Mouse (Mus musculus) forebrain, embryonic 11.5 days (tissue): ENCODE results near the gene Lef1. TPM values are rescaled to one million over a fixed set of nuclear protein-coding genes. Genes with fewer than 3 reads are reported as not detected.
A peak's percentile ranks its signal among the peaks of the same experiment; 100 is the strongest.

Source experiments
- ATAC-seq: fragments of 200-750 bp; cut with Nextera tagmentation; replicated peaks from 2 replicates; pipeline ENCODE4 v1.8.0; 2017; ENCODE audit warnings: moderate TSS enrichment; ENCODE audit not compliant: low FRiP score
- DNase-seq: peaks from one replicate; pipeline ENCODE4 v3.0.0-alpha.2; 2017; ENCODE audit warnings: low spot score
- H3K27ac ChIP-seq: fragments of 300-500 bp; sonication (generic); 2 replicates; pipeline ENCODE4 v1.5.1; 2014; ENCODE audit warnings: low read depth, low read length
- H3K27me3 ChIP-seq: fragments of 300-500 bp; sonication (generic); 2 replicates; pipeline ENCODE4 v1.6.1; 2014; ENCODE audit warnings: mild to moderate bottlenecking, low read length, mixed read lengths; ENCODE audit not compliant: control insufficient read depth, insufficient read depth
- H3K36me3 ChIP-seq: fragments of 300-500 bp; sonication (generic); 2 replicates; pipeline ENCODE4 v1.6.1; 2014; ENCODE audit warnings: mild to moderate bottlenecking, low read length, moderate library complexity, mixed read lengths; ENCODE audit not compliant: control insufficient read depth, insufficient read depth
- H3K4me1 ChIP-seq: fragments of 300-500 bp; sonication (generic); replicated peaks from 2 replicates; pipeline ENCODE4 v1.6.1; 2014; ENCODE audit warnings: low read length, mixed read lengths; ENCODE audit not compliant: control insufficient read depth, insufficient read depth
- H3K4me2 ChIP-seq: fragments of 300-500 bp; sonication (generic); 2 replicates; pipeline ENCODE4 v1.6.1; 2014; ENCODE audit warnings: low read depth, mild to moderate bottlenecking, low read length, moderate library complexity, mixed read lengths; ENCODE audit not compliant: severe bottlenecking
- H3K4me3 ChIP-seq: fragments of 300-500 bp; sonication (generic); 2 replicates; pipeline ENCODE4 v1.5.1; 2014; ENCODE audit warnings: low read depth, low read length
- H3K9ac ChIP-seq: fragments of 300-500 bp; sonication (generic); 2 replicates; pipeline ENCODE4 v1.6.1; 2014; ENCODE audit warnings: low read length
- H3K9me3 ChIP-seq: fragments of 300-500 bp; sonication (generic); 2 replicates; pipeline ENCODE4 v1.6.1; 2016; ENCODE audit warnings: low read length, mixed read lengths; ENCODE audit not compliant: control insufficient read depth
- WGBS: fragments of 180-500 bp; shearing (Covaris S2); extraction: QIAGEN DNeasy Blood & Tissue Kit; methylation state at CpG from one replicate; pipeline ENCODE4 v1.1.7; 2014; 5-methylcytosine and 5-hydroxymethylcytosine counted together
- polyA plus RNA-seq: library from polyadenylated mRNA; unstranded; fragments of >200 nt; fragmentation: Nextera tagmentation; extraction: Ambion mirVana; gene quantifications from 2 replicates; pipeline ENCODE4 v1.2.1, GENCODE M21; 2014

Lef1 gene
- polyA plus RNA-seq, 1 experiment from 2014 or later, result 70.0 TPM

DNA sequence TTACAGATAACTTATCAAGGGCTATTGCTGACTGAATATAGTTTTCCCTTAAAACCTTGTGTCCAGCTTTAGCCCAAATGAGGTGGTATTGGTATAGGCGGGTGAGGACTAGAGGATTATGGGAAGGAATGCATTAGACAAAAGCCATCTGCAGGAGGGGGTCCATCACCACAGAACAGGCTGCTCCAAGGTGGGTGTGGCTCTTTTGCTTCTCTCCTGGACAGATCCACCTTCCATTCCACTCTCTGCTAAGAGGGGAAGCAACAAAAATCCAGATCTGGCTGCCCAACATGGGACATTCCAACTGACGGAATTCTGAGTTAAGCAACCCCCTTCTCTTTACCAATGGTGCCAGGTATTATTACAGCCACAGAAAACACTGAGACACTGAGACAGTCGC lies 148.7 kb downstream of the Lef1 start:
- ATAC-seq, result no peak
- Histone ChIP-seq H3K4me2 (no peak overlapping the region), H3K9ac (no peak overlapping the region), H3K4me1 (no peaks in the 10 kb centered on the region), H3K27me3 (no peaks in the 10 kb centered on the region), H3K27ac (no peak overlapping the region), H3K9me3 (peaks cover 2% of the 10 kb centered on the region; the same call in 1 of the 2 replicates), H3K4me3 (no peak overlapping the region), H3K36me3 (no peaks in the 10 kb centered on the region; the same call in 1 of the 2 replicates)
- WGBS, result 82% methylated on average over 3 of the region's 3 CpGs
- DNase-seq, result no peak

DNA sequence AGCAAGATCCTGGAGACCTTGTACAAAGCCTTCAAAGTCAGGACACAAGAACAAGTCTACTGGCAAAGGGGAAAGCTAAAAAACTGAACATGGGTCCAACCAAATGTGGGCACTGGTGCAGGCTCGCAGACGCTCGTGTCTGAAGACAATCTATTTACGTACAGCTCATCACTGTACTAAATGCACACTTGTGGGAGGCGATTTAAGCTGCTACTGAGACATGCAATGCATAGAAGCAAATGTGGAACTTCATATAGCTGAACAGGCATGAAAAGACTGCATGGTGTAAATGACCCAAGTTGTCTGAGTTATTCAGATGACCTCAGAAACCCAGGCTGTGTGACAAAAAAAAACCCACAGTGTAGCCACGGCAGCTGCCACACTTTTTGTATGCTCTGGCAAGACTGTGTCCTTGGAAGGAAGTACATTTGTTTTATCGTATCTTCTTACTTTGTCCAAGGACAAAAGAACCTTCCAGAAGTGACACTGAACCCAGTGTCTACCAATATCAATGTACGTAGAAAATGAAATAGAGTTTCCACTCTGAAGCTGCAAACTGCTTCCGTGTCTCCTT lies 149.2 kb downstream of the Lef1 start:
- Histone ChIP-seq H3K4me2 (no peak overlapping the region), H3K4me1 (no peaks in the 10 kb centered on the region), H3K4me3 (no peak overlapping the region), H3K9ac (no peak overlapping the region), H3K9me3 (peaks cover 2% of the 10 kb centered on the region; the same call in 1 of the 2 replicates), H3K27ac (no peak overlapping the region), H3K27me3 (no peaks in the 10 kb centered on the region), H3K36me3 (no peaks in the 10 kb centered on the region; the same call in 1 of the 2 replicates)
- ATAC-seq (no peak), DNase-seq (no peak)
- 92% methylated on average over 9 of the region's 9 CpGs for WGBS

- Histone ChIP-seq H3K9me3 (peaks cover 2% of the 10 kb centered on the region; the same call in 1 of the 2 replicates), H3K36me3 (no peaks in the 10 kb centered on the region; the same call in 1 of the 2 replicates), H3K4me2 (no peak overlapping the region), H3K4me1 (no peaks in the 10 kb centered on the region), H3K4me3 (no peak overlapping the region), H3K27ac (no peak overlapping the region), H3K27me3 (no peaks in the 10 kb centered on the region), H3K9ac (no peak overlapping the region)
- ATAC-seq (no peak), DNase-seq (no peak)
- WGBS, result 95% methylated on average over 6 of the region's 6 CpGs
These were observed 150.1 kb downstream of the Lef1 start for GRCm38 (mm10) chr3:131260418-131260817.

- Histone ChIP-seq H3K9me3 (peaks cover 2% of the 10 kb centered on the region; the same call in 1 of the 2 replicates), H3K27me3 (no peaks in the 10 kb centered on the region), H3K4me1 (no peaks in the 10 kb centered on the region), H3K4me3 (no peak overlapping the region), H3K9ac (no peak overlapping the region), H3K27ac (no peak overlapping the region), H3K4me2 (no peak overlapping the region), H3K36me3 (no peaks in the 10 kb centered on the region; the same call in 1 of the 2 replicates)
- WGBS, result 76% methylated on average over 15 of the region's 15 CpGs
- ATAC-seq, result no peak
- no peak for DNase-seq
These were observed 153.7 kb downstream of the Lef1 start for GRCm38 (mm10) chr3:131263766-131264486.

GRCm38 (mm10) chr3:131265516-131265915 lies 155.2 kb downstream of the Lef1 start:
- WGBS, result 90% methylated on average over 8 of the region's 8 CpGs
- ATAC-seq, result no peak
- H3K27ac ChIP-seq, result no peak overlapping the region
- H3K9me3 ChIP-seq, result peaks cover 2% of the 10 kb centered on the region; the same call in 1 of the 2 replicates
- H3K27me3 ChIP-seq, result no peaks in the 10 kb centered on the region
- H3K4me3 ChIP-seq, result no peak overlapping the region
- no peaks in the 10 kb centered on the region; the same call in 1 of the 2 replicates for H3K36me3 ChIP-seq
- H3K9ac ChIP-seq, result no peak overlapping the region
- no peak overlapping the region for H3K4me2 ChIP-seq
- DNase-seq, result no peak
- H3K4me1 ChIP-seq, result no peaks in the 10 kb centered on the region

- WGBS, result 94% methylated on average over 3 of the region's 3 CpGs
- no peak overlapping the region for H3K27ac ChIP-seq
- H3K27me3 ChIP-seq, result no peaks in the 10 kb centered on the region
- no peaks in the 10 kb centered on the region for H3K36me3 ChIP-seq
- no peaks in the 10 kb centered on the region; the same call in 1 of the 2 replicates for H3K4me1 ChIP-seq
- H3K4me3 ChIP-seq, result no peak overlapping the region
- no peak overlapping the region for H3K4me2 ChIP-seq
- no peak for DNase-seq
- no peaks in the 10 kb centered on the region for H3K9me3 ChIP-seq
- ATAC-seq, result no peak
- no peak overlapping the region for H3K9ac ChIP-seq
These were observed 156.2 kb downstream of the Lef1 start for GRCm38 (mm10) chr3:131266366-131267050.

DNA sequence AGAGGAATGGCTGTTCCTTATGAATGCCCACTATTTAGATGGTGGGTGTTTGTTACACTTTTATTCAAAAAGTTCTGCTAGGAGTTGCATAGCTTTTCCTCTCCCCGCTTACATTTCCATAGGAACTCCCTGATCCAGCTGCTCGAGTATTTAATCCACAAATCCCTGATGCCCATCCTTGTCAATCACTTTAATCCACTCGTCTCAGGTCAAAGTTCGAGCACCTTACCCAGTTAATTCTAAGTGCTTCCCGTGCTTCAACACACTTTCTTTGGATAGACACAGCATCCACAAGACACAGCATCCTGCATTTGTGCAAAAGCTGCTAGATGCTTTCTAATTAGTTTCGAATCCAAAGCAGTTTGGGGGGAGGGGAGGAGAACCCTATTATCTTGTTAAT lies 160.1 kb downstream of the Lef1 start:
- H3K4me2 ChIP-seq, result peak overlapping the region; percentile 72; the same call in 1 of the 2 replicates
- ATAC-seq (no peak), DNase-seq (no peak)
- no peaks in the 10 kb centered on the region for H3K36me3 ChIP-seq
- 13% methylated on average over 6 of the region's 6 CpGs for WGBS
- H3K27ac ChIP-seq, result no peak overlapping the region
- H3K9me3 ChIP-seq, result no peaks in the 10 kb centered on the region
- H3K9ac ChIP-seq, result no peak overlapping the region
- no peak overlapping the region; the same call in 1 of the 2 replicates for H3K4me3 ChIP-seq
- no peaks in the 10 kb centered on the region; the same call in 1 of the 2 replicates for H3K4me1 ChIP-seq
- no peaks in the 10 kb centered on the region for H3K27me3 ChIP-seq

- Histone ChIP-seq H3K9ac (peak overlapping the region; percentile 54), H3K4me1 (no peaks in the 10 kb centered on the region; the same call in 1 of the 2 replicates), H3K9me3 (no peaks in the 10 kb centered on the region), H3K4me3 (peak overlapping the region; percentile 47), H3K4me2 (peak overlapping the region; percentile 72), H3K36me3 (no peaks in the 10 kb centered on the region), H3K27ac (no peak overlapping the region), H3K27me3 (no peaks in the 10 kb centered on the region)
- peak; percentile 37; the same call in 1 of the 2 replicates for ATAC-seq
- peak; percentile 71 for DNase-seq
- WGBS, result 8% methylated on average over 8 of the region's 8 CpGs
These were observed 160.9 kb downstream of the Lef1 start for GRCm38 (mm10) chr3:131271157-131271556.
